Mouse (Mus musculus) gastrocnemius, postnatal 4 days (tissue): ENCODE measurements around the gene Slc37a1. TPM values are rescaled to one million over a fixed set of nuclear protein-coding genes. Genes with fewer than 3 reads are reported as not detected.

Experiments
- DNase-seq, 2 experiments: peaks; one replicate each; pipeline ENCODE4 v3.0.0; 2021 to 2022; ENCODE audit warnings: low spot score in 2 of 2, mixed read lengths in 2 of 2
- total RNA-seq, 2 experiments: library from RNA; stranded (reverse); gene quantifications; 2 replicates each; pipeline ENCODE4 v1.2.3; 2021

Gene Slc37a1
- total RNA-seq, 2 experiments from 2014 or later, result 1.4 to 2.4 TPM

- no peak for DNase-seq
Observed at GRCm38 (mm10) chr17:31290311-31290710, 3.7 kb downstream of the Slc37a1 start.

DNA sequence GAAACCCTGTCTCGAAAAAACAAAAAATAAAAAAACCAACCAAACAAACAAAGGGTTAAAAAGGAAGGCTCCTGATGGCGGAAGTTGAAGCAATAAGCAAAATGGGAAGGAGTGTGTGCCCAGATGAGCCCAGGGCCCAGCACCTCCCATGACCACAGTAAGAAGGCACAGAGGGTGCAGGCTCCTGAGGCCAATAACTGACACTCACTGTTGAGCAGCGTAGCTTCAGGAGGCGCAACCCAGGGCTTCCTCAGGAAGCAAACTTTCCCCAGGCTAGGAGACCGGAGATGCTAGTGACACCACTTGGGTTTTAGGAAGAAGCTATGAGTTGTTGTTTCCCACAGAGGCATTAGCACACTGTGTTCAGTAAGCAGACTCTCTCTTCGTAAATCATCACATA is 4.3 kb downstream of the Slc37a1 start:
- no peak for DNase-seq

- DNase-seq, result no peak
Observed at GRCm38 (mm10) chr17:31294363-31295214, 8.0 kb downstream of the Slc37a1 start.

GRCm38 (mm10) chr17:31295215-31295891 is 8.8 kb downstream of the Slc37a1 start:
- no peak for DNase-seq

GRCm38 (mm10) chr17:31295892-31296781 is 9.5 kb downstream of the Slc37a1 start:
- DNase-seq, result peak; percentile 52 to 71

DNA sequence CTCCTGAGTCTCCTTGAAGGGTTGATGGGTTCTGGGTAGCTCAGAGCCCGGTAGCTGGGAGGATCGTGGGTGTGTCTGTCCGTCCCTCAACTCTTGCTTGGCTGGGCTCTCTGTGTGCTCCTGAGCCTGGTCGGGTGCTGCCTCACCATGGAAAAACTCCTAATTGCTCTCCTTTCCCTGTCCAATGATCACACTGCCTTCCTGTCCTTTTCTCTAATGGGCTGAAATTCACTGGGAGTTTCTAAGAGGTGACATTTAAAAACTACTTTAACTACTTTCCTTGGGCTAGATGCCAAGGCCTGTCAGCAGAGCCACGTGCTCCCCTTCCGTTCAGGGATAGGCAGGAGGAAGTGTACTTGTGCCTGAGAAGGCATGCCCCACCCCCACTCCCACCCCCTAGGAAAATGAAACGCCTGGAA is 10.9 kb downstream of the Slc37a1 start:
- DNase-seq, result no peak

GRCm38 (mm10) chr17:31298419-31299209 is 12.0 kb downstream of the Slc37a1 start:
- DNase-seq, result no peak

DNA sequence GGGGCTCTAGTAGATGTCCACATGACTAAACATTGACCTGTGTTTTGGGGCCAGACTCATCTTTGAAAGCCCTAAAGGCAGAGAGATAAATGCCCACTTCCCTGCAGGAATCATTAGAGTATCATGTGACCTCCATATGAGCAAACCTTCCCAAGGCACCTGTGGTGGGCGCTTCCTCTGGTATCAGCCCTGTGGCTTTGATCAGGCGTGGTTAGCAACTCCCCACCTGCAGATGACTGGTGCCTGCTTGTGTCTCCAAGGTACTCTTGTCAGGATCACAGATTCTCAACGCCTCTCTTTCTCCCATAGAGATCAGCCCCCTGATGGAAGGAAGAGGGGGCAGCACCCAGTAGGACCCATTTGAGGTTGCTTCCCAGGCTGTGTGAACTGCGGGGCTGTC is 13.4 kb downstream of the Slc37a1 start:
- no peak for DNase-seq

DNA sequence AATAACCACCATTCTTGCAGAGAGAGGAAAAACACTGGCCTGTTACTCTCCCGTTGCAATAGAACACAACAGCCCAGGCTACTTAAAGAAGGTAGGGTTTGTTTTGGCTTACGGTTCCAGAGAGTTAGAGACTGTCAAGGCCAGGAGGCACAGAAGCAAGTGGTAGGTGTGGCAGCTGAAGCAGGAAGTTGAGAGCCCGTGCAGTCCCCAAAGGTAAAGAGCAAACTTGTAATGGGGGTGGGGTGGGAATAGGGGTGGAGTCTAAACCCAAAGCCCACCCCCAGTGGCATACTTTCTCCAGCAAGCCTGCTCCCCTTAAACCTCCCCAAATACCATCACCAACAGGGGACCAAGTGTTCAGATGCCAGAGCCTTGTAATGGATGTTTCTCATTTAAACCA is 14.1 kb downstream of the Slc37a1 start:
- no peak for DNase-seq

DNA sequence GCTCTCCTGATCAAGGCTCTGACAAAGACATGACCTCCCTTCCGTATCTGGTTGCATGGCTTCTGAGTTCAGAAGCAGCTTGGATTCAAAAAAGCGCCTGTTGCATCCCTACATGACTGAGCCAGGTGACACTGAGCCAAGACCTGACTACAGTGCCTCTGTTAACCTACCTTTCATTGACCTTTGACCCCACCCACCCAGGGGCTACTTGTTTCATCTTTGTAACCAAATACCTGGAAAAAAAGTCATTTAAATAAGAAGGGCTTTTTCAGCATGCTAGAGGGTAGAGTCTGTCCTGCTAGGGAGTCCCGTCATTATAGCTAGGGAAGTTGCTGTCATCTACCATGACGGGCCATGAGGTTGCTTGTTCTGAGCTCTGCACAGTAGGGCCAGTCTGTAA is 16.8 kb downstream of the Slc37a1 start:
- DNase-seq, result no peak

- DNase-seq, result no peak
Observed at GRCm38 (mm10) chr17:31304895-31305775, 18.5 kb downstream of the Slc37a1 start.

DNA sequence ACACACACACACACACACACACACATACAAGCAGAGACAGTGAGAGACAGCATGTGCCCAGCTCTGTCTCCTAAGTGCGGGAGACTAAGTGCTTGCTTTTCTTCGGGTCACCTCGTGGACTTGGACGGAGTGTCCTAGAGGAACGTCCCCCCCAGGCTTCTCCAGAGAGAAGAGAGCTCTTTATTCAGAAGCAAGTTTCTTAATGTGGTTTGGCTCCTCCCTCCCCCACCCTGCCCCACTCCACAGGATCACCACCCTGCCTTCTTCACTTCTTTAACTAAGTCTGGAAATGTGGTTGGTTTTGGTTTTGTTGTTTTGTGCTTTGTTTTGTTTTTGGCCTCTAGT is 19.2 kb downstream of the Slc37a1 start:
- DNase-seq, result no peak

- DNase-seq, result no peak
Observed at GRCm38 (mm10) chr17:31307756-31308155, 21.2 kb downstream of the Slc37a1 start.

DNA sequence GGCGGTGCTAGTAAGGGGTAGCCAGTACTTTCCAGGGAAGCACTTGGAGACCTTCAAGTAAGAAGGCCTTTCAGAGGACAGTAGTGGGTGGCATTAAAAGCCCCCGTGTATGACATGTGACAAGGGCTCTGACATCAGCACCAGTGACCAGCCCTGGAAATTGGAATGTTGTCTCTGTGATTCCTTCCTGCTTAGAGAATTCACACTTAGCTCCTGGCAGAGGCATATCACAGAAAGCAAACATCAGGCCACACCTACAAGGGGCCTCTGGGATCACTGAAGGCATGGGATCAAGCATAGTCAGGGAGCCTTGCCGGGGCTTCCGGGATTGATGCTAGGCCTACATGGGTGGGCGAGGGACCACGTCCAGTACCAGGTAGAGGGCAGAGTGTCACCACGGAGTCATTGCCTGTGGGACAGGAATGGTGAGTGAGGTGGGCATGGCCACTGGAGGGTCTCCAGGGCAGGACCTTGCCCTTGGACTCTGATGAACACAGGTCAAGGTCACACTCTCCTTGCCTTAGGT is 21.8 kb downstream of the Slc37a1 start:
- DNase-seq, result no peak

DNA sequence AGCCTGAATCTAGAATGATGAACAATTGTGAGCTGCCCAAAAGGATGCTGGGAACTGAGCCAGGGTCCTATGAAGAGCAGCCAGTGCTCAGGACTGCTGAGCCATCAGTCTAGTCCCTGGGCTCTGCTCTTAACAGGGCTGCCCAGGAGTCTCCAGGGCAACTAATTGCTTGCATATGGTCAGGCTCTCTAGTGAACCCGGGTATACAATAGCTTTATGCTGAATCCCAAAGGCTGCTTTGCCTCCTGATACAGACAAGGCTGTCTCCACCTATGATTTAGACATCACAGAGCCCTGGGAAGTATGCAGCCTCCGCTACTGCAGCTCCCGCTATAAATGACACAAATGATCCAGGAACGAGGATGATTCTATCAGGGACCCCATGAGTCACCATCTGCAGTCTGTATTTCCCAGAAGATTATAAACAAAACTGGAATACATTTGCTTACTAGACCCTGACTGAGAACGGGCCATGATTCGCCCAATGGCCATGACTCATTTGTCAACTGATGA is 22.7 kb downstream of the Slc37a1 start:
- DNase-seq, result peak in 1 of 2 experiments; percentile 42

GRCm38 (mm10) chr17:31311047-31311446 is 24.5 kb downstream of the Slc37a1 start:
- DNase-seq, result no peak

GRCm38 (mm10) chr17:31312648-31313047 is 26.1 kb downstream of the Slc37a1 start:
- DNase-seq, result no peak

GRCm38 (mm10) chr17:31315046-31315792 is 28.6 kb downstream of the Slc37a1 start:
- DNase-seq, result no peak

DNA sequence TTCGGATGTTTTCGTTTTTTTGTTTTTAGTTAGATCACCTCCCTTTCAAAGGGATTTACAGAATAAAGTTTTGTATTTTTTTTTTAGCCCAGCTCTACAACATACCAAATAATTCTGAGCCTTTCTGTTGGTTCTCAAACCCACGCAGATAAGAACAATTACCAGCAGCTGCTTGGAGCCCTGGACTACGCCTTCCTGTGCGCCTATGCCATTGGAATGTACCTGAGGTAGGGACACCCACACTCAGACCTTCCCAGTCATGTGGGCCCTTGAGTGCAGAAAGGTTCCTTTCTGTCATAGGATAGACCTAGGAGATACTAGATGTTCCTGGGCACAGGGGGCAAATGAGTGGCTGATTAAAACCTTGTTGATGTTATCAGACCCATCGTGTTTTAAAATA is 29.4 kb downstream of the Slc37a1 start:
- no peak for DNase-seq
